Mouse (Mus musculus): Measurements from ENCODE around the gene Ranbp6. TPM values are rescaled to one million over a fixed set of nuclear protein-coding genes. Genes with fewer than 3 reads are reported as not detected.

Gene Ranbp6
- polyA plus RNA-seq, 1 experiment: 16.2 TPM

DNA sequence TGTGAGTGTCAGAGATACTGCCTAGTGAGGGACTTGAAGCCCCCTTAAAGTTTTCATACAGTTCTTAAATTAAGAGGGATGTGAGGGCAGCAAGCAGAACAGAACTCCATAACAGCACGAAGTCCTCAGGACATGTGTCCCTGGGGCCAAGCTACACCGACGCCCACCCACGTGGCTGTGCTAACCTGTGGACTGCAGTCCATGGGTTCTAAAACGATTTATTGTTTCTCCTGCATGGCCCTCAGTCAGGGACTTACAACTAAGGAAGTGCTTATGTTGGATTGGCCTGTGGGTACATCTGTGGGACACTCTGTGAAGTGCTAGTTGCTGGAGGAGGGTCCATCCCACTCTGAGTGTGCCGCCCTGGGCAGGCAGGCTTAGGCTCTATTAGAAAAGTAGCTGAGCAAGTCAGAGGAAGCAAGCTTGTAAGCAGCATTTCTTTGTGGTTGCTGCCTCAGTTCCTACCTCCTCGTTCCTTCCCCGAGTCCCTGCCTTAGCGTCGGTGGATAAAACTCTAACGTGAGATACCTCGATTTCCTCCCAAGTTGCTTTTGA is 10.8 kb upstream of the Ranbp6 start:
- no peak overlapping the region for H3K4me3 ChIP-seq (ENCODE audit: insufficient read depth, low read length)
- TF ChIP-seq POLR2A (IDR thresholded peaks at IDR 0.05; ENCODE audit: low read depth, low read length): no peak
- TF ChIP-seq CTCF (IDR thresholded peaks at IDR 0.05; ENCODE audit: borderline replicate concordance, insufficient read depth, low read length): no peak
- H3K4me1 ChIP-seq (ENCODE audit: control insufficient read depth, insufficient read depth, low read length): no peaks in the 10 kb centered on the region
- H3K27ac ChIP-seq (ENCODE audit: insufficient read depth, low read length): no peak overlapping the region

DNA sequence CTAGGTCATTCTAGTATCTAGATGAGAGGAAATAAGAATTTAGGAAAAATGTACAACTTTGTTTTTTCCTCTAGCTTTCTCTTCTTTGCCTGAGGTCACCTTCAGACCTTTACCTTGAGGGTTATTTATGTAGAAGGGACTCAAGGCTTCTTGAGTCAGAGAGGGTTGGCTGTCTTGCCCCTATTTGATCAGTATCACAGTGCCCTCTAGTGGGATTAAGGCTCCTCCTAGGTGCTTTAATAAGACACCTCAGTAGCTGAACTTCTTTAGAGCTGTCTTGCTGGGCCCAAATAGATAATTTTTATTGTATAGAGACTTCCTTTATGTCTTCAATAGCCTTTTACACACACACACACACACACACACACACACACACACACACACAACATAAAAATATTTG is 8.2 kb upstream of the Ranbp6 start:
- Histone ChIP-seq H3K4me1 (ENCODE audit: control insufficient read depth, insufficient read depth, low read length) (no peaks in the 10 kb centered on the region), H3K27ac (ENCODE audit: insufficient read depth, low read length) (no peak overlapping the region), H3K4me3 (ENCODE audit: insufficient read depth, low read length) (no peak overlapping the region)
- TF ChIP-seq CTCF (IDR thresholded peaks at IDR 0.05; ENCODE audit: borderline replicate concordance, insufficient read depth, low read length) (no peak), POLR2A (IDR thresholded peaks at IDR 0.05; ENCODE audit: low read depth, low read length) (no peak)

DNA sequence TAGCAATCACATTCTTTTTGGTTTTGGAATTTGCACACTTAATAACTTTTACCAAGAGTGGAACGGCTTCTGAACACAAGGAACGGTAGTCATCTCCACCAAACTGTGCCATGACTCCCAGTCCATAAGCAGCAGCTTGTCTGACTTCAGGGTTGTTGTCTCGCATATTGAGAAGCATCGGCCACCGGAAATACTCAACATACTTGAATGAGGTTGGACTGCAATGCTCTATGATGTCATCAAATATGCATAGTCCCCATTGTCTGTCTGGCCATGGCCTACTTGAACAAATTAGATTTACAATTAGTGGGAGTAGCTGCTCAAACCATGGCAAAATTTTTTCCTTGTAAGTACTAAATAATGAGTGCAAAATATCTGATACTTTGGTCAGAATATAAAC is 2.8 kb downstream of the Ranbp6 start:
- TF ChIP-seq CTCF (IDR thresholded peaks at IDR 0.05; ENCODE audit: borderline replicate concordance, insufficient read depth, low read length) (no peak), POLR2A (IDR thresholded peaks at IDR 0.05; ENCODE audit: low read depth, low read length) (no peak)
- Histone ChIP-seq H3K4me1 (ENCODE audit: control insufficient read depth, insufficient read depth, low read length) (peaks cover 7% of the 10 kb centered on the region), H3K27ac (ENCODE audit: insufficient read depth, low read length) (no peak overlapping the region), H3K4me3 (ENCODE audit: insufficient read depth, low read length) (no peak overlapping the region)

DNA sequence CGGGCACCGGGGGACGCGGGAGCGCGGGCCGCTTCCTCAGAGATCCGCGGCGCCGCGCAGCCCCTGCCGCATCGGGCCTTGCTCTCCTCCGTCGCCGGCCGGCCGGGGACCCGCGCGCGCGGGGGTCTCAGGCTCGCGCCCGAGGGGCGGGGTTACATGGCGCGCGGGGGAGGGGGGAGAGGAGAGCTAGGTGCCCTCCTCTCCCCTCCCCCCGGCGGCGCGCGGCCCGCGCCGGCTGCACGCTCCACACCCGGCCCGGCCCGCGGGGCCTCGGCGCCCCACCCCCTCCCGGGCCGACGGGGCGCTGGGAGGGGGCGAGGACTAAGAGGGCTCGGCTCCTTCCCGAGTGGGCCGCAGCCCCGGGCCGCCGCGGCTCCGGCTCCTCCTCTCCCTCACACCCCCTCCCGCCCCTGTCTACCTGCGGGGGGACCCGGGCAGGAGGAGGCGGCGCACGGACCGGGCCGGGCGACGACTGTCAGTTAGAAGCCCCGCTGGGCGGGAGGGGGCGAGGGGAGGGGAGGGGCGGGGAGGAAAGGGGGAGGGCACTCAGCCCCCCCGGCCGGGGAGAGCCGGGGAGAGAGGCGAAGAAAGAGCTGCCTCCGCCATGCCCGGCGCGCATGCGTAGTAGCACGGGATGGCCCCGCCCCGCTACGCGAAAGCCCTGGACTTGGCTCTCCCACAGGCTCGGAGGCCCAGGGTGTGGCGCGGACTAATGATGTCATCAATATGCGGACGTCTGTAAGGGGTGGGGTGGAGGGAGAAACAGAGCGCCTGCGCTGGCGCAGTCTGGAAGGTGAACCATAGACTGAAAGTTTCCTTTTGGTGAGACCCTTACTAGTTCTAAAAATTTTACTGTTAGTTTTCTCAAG is 6.6 kb downstream of the Ranbp6 start, which contains the start of gene 9930021J03Rik:
TSS of gene 9930021J03Rik (minus strand) at position 73 of the 869 bp plus-strand sequence.
- Histone ChIP-seq H3K4me3 (ENCODE audit: insufficient read depth, low read length) (peak within 1 kb of the TSS; percentile 63), H3K4me1 (ENCODE audit: control insufficient read depth, insufficient read depth, low read length) (no peaks in the 10 kb centered on the region; the same call in 1 of the 2 replicates), H3K27ac (ENCODE audit: insufficient read depth, low read length) (peak within 1 kb of the TSS; percentile 1)
- no peak for TF ChIP-seq CTCF (IDR thresholded peaks at IDR 0.05; ENCODE audit: borderline replicate concordance, insufficient read depth, low read length)
- TF ChIP-seq POLR2A (IDR thresholded peaks at IDR 0.05; ENCODE audit: low read depth, low read length): peak; percentile 85

DNA sequence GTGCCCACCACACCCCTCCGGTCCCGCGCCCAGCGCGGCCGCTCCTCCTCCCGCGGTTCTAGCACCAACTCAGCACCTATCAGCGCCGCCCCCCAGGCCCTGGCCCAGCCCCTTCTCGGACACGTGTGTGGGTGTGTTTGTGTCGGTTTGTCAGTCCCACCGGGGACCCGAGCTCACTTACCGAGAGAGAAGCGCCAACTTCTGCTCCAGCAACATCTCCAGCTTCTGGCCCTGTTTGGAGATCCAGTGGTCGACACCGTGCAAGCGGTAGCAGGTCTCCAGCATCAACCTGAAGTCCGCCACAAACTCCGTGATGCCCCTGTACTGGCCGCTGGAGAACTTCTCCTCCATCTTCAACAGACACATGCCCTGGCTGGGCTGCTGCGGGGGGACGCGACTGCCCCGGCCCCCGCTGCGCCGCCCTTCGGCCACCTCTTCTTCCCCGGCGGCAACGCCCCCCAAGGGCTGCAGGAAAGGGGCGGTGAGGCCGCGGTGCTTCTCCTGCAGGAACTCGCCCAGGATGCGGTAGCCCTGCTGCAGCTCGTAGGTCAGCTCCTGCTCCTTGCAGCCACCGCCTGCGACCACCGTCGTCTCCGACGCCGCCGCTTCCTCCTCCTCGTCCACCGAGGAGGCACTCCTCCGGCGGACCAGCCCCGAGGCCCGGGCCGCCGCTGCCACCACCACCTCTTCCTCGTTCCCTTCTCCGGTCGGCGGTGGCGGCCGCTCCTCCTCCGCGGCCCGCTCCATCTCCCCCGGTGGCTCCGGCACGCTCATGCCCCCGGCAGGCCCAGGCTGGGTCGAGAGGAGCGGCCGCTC is 7.5 kb downstream of the Ranbp6 start:
- peak overlapping the region; percentile 1 for H3K27ac ChIP-seq (ENCODE audit: insufficient read depth, low read length)
- H3K4me3 ChIP-seq (ENCODE audit: insufficient read depth, low read length): peak overlapping the region; percentile 63
- no peaks in the 10 kb centered on the region; the same call in 1 of the 2 replicates for H3K4me1 ChIP-seq (ENCODE audit: control insufficient read depth, insufficient read depth, low read length)
- peak; percentile 53 for TF ChIP-seq POLR2A (IDR thresholded peaks at IDR 0.05; ENCODE audit: low read depth, low read length)
- TF ChIP-seq CTCF (IDR thresholded peaks at IDR 0.05; ENCODE audit: borderline replicate concordance, insufficient read depth, low read length): no peak

DNA sequence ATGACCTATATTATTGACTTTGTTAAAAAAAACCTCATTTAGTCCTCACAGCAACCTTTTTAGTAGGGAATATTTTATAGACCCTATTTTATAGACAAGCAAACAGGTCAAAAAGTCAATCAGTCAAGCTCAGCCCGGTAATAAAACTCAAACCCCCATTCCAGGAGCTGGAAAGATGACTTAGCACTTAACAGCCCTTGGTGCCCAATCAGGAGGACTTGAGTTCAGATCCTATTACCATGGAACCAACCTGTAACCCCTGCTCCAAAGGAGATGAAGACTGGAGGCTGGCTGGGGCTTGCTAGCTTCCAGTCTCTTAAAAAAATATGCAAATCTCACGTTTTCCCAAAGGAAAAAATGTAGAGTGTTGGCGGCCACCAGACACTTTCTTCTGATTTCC is 8.8 kb downstream of the Ranbp6 start:
- Histone ChIP-seq H3K4me1 (ENCODE audit: control insufficient read depth, insufficient read depth, low read length) (no peaks in the 10 kb centered on the region; the same call in 1 of the 2 replicates), H3K4me3 (ENCODE audit: insufficient read depth, low read length) (peak overlapping the region; percentile 33), H3K27ac (ENCODE audit: insufficient read depth, low read length) (no peak overlapping the region)
- TF ChIP-seq CTCF (IDR thresholded peaks at IDR 0.05; ENCODE audit: borderline replicate concordance, insufficient read depth, low read length) (no peak), POLR2A (IDR thresholded peaks at IDR 0.05; ENCODE audit: low read depth, low read length) (no peak)

DNA sequence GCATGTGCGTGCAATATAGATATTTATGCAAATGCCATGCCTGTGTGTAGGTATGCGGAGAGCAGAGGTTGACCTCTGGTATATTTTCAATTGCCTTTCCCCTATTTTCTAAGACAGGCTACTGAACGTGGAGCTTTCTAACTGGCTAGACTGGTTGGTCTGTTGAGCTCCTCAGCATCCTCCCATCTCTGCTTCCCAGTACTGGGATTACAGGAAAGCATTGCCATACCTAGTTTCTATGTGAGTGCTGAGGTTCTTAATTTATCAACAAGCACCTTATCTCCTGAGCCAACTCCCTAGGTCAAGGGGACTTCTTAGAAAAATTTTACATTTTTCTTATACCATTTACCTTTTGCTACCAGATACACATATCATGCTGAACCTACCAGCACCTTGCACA is 15.4 kb downstream of the Ranbp6 start:
- TF ChIP-seq CTCF (IDR thresholded peaks at IDR 0.05; ENCODE audit: borderline replicate concordance, insufficient read depth, low read length) (no peak), POLR2A (IDR thresholded peaks at IDR 0.05; ENCODE audit: low read depth, low read length) (no peak)
- no peak overlapping the region for H3K27ac ChIP-seq (ENCODE audit: insufficient read depth, low read length)
- no peak overlapping the region for H3K4me3 ChIP-seq (ENCODE audit: insufficient read depth, low read length)
- H3K4me1 ChIP-seq (ENCODE audit: control insufficient read depth, insufficient read depth, low read length): no peaks in the 10 kb centered on the region

DNA sequence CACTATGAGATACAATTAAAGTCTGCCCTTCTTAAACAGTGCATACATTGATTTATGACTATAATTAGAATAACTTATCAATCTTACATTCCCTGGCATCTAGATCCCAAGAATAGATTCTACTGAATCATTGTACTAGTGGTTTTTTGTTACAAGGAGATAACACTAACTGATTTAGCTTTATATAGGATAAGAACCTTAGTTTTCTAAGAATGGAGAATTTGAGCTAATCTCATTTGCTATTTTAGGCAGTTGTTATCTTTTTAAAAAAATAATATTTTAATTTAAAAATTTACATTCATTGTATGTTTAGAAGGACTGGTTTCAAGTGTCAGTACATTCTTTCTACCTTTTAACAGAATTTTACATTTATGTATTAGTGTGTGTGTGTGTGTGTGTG is 24.8 kb downstream of the Ranbp6 start:
- Histone ChIP-seq H3K27ac (ENCODE audit: insufficient read depth, low read length) (no peak overlapping the region), H3K4me1 (ENCODE audit: control insufficient read depth, insufficient read depth, low read length) (no peaks in the 10 kb centered on the region), H3K4me3 (ENCODE audit: insufficient read depth, low read length) (no peak overlapping the region)
- TF ChIP-seq POLR2A (IDR thresholded peaks at IDR 0.05; ENCODE audit: low read depth, low read length) (no peak), CTCF (IDR thresholded peaks at IDR 0.05; ENCODE audit: borderline replicate concordance, insufficient read depth, low read length) (no peak)

DNA sequence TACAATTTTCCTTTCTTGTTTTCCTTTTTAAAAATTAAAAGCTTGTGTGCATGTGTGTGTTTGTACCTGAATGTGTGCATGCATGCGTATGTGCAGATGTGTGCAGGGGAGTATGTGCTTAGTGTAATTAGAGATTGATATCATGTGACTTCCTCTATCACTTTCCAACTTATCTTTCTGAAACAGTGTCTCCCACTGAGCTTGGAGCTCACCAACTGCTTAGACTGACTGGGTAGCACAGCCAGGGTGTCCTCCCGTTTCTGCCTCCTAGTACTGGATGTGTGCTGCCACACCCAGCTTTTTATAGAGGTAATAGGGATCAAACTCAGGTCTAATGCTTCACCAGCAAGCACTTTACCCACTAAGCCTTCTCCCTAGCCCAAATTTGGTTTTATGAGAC is 29.9 kb downstream of the Ranbp6 start:
- H3K4me3 ChIP-seq (ENCODE audit: insufficient read depth, low read length): no peak overlapping the region
- no peaks in the 10 kb centered on the region for H3K4me1 ChIP-seq (ENCODE audit: control insufficient read depth, insufficient read depth, low read length)
- no peak overlapping the region for H3K27ac ChIP-seq (ENCODE audit: insufficient read depth, low read length)
- no peak for TF ChIP-seq POLR2A (IDR thresholded peaks at IDR 0.05; ENCODE audit: low read depth, low read length)
- no peak for TF ChIP-seq CTCF (IDR thresholded peaks at IDR 0.05; ENCODE audit: borderline replicate concordance, insufficient read depth, low read length)

Other genes with a start within 250 kb of the Ranbp6 start
- 25.1 and 29.4 TPM in 2 replicates for gene Ermp1, start 164.6 kb downstream of the Ranbp6 start, polyA plus RNA-seq (2011; ENCODE audit: insufficient read length, low read depth, missing spikeins)
- gene Mlana, start 115.2 kb downstream of the Ranbp6 start, polyA plus RNA-seq (2011; ENCODE audit: insufficient read length, low read depth, missing spikeins): not detected in 2 replicates
- gene 9930021J03Rik, start 7.0 kb downstream of the Ranbp6 start, polyA plus RNA-seq (2011; ENCODE audit: insufficient read length, low read depth, missing spikeins): 23.7 and 31.2 TPM in 2 replicates
- gene Il33, start 112.1 kb upstream of the Ranbp6 start, polyA plus RNA-seq (2011; ENCODE audit: insufficient read length, low read depth, missing spikeins): 1.1 and 11.3 TPM in 2 replicates
- not detected in 2 replicates for gene Trpd52l3, start 190.8 kb upstream of the Ranbp6 start, polyA plus RNA-seq (2011; ENCODE audit: insufficient read length, low read depth, missing spikeins)
- 76.8 and 91.2 TPM in 2 replicates for gene Uhrf2, start 217.5 kb upstream of the Ranbp6 start, polyA plus RNA-seq (2011; ENCODE audit: insufficient read length, low read depth, missing spikeins)